Mouse (Mus musculus) neural tube, embryonic 14.5 days (tissue): ENCODE measurements at regions not wholly inside any gene's neighbourhood (a gene's known extent, or its start where the extent isn't known, plus 50 kb on each side); places are given as distances from the start of the nearest gene placed in this dataset.

ENCODE experiments used
- ATAC-seq: fragments of 200-750 bp; cut with Nextera tagmentation; 2 replicates; pipeline ENCODE4 v1.8.0; 2017; ENCODE audit warnings: low read depth, mild to moderate bottlenecking, moderate TSS enrichment, moderate library complexity
- H3K27ac ChIP-seq: fragments of 300-500 bp; sonication (generic); 2 replicates; pipeline ENCODE4 v1.5.1; 2014; ENCODE audit warnings: low read depth, mild to moderate bottlenecking, control low read depth, low read length, moderate library complexity, mixed read lengths
- H3K27me3 ChIP-seq: fragments of 300-500 bp; sonication (generic); 2 replicates; pipeline ENCODE4 v1.6.1; 2014; ENCODE audit warnings: low read length; ENCODE audit not compliant: control insufficient read depth, insufficient read depth
- H3K36me3 ChIP-seq: fragments of 300-500 bp; sonication (generic); 2 replicates; pipeline ENCODE4 v1.6.1; 2014; ENCODE audit warnings: low read length, mixed read lengths; ENCODE audit not compliant: control insufficient read depth, insufficient read depth
- H3K4me1 ChIP-seq: fragments of 300-500 bp; sonication (generic); 2 replicates; pipeline ENCODE4 v1.6.1; 2014; ENCODE audit warnings: low read length; ENCODE audit not compliant: control insufficient read depth, insufficient read depth
- H3K4me2 ChIP-seq: fragments of 300-500 bp; sonication (generic); 2 replicates; pipeline ENCODE4 v1.6.1; 2014; ENCODE audit warnings: mild to moderate bottlenecking, low read depth, low read length, control low read depth
- H3K4me3 ChIP-seq: fragments of 300-500 bp; sonication (generic); 2 replicates; pipeline ENCODE4 v1.5.1; 2014; ENCODE audit warnings: low read depth, low read length, control low read depth, mixed read lengths
- H3K9ac ChIP-seq: fragments of 300-500 bp; sonication (generic); replicated peaks from 2 replicates; pipeline ENCODE4 v1.6.1; 2014; ENCODE audit warnings: low read depth, mild to moderate bottlenecking, control low read depth, low read length, mixed read lengths
- H3K9me3 ChIP-seq: fragments of 300-500 bp; sonication (generic); 2 replicates; pipeline ENCODE4 v1.6.1; 2016; ENCODE audit warnings: low read length; ENCODE audit not compliant: control insufficient read depth
- WGBS: fragments of 180-500 bp; shearing (Covaris S2); extraction: QIAGEN DNeasy Blood & Tissue Kit; methylation state at CpG from one replicate; pipeline ENCODE4 v1.1.7; 2014; 5-methylcytosine and 5-hydroxymethylcytosine counted together

GRCm38 (mm10) chr6:93422906-93423305, 479.6 kb upstream of the Adamts9 start:
- Histone ChIP-seq H3K9me3 (no peaks in the 10 kb centered on the region), H3K27ac (no peak overlapping the region), H3K4me1 (no peaks in the 10 kb centered on the region), H3K9ac (no peak overlapping the region), H3K27me3 (no peaks in the 10 kb centered on the region), H3K36me3 (no peaks in the 10 kb centered on the region), H3K4me3 (no peak overlapping the region), H3K4me2 (no peak overlapping the region)
- ATAC-seq = no peak
- 86% methylated on average over 3 of the region's 3 CpGs for WGBS

- Histone ChIP-seq H3K9ac (no peak overlapping the region), H3K4me3 (no peak overlapping the region), H3K27ac (no peak overlapping the region), H3K4me2 (no peak overlapping the region), H3K27me3 (no peaks in the 10 kb centered on the region), H3K4me1 (no peaks in the 10 kb centered on the region), H3K9me3 (no peaks in the 10 kb centered on the region), H3K36me3 (no peaks in the 10 kb centered on the region)
- WGBS = 87% methylated on average over 4 of the region's 4 CpGs
- ATAC-seq = no peak
These were observed 479.0 kb upstream of the Adamts9 start for GRCm38 (mm10) chr6:93422253-93422652.

- no peaks in the 10 kb centered on the region for H3K9me3 ChIP-seq
- 83% methylated on average over 6 of the region's 6 CpGs for WGBS
- no peaks in the 10 kb centered on the region for H3K27me3 ChIP-seq
- H3K4me3 ChIP-seq = no peak overlapping the region
- H3K27ac ChIP-seq = no peak overlapping the region
- H3K4me2 ChIP-seq = no peak overlapping the region
- no peak for ATAC-seq
- H3K36me3 ChIP-seq = no peaks in the 10 kb centered on the region
- no peak overlapping the region for H3K9ac ChIP-seq
- no peaks in the 10 kb centered on the region for H3K4me1 ChIP-seq
These were observed 474.3 kb upstream of the Adamts9 start for GRCm38 (mm10) chr6:93417625-93418024.

- 59% methylated on average over 1 of the region's 1 CpGs for WGBS
- no peak overlapping the region for H3K4me3 ChIP-seq
- H3K4me1 ChIP-seq = no peaks in the 10 kb centered on the region
- H3K4me2 ChIP-seq = no peak overlapping the region
- no peaks in the 10 kb centered on the region for H3K9me3 ChIP-seq
- H3K36me3 ChIP-seq = no peaks in the 10 kb centered on the region
- no peak overlapping the region for H3K9ac ChIP-seq
- no peak overlapping the region for H3K27ac ChIP-seq
- no peak for ATAC-seq
- no peaks in the 10 kb centered on the region for H3K27me3 ChIP-seq
These were observed 472.7 kb upstream of the Adamts9 start for GRCm38 (mm10) chr6:93416006-93416405.

GRCm38 (mm10) chr6:93411077-93411452, 467.8 kb upstream of the Adamts9 start:
- no peaks in the 10 kb centered on the region for H3K4me1 ChIP-seq
- H3K36me3 ChIP-seq = no peaks in the 10 kb centered on the region
- ATAC-seq = no peak
- H3K27me3 ChIP-seq = no peaks in the 10 kb centered on the region
- no peak overlapping the region for H3K4me2 ChIP-seq
- whole genome bisulfite sequencing = 46% methylated on average over 3 of the region's 3 CpGs
- H3K9ac ChIP-seq = no peak overlapping the region
- H3K9me3 ChIP-seq = no peaks in the 10 kb centered on the region
- H3K4me3 ChIP-seq = no peak overlapping the region
- H3K27ac ChIP-seq = no peak overlapping the region

GRCm38 (mm10) chr6:93410416-93411076, 467.3 kb upstream of the Adamts9 start:
- no peaks in the 10 kb centered on the region for H3K9me3 ChIP-seq
- no peaks in the 10 kb centered on the region for H3K36me3 ChIP-seq
- no peak overlapping the region for H3K9ac ChIP-seq
- no peaks in the 10 kb centered on the region for H3K27me3 ChIP-seq
- 23% methylated on average over 5 of the region's 5 CpGs for WGBS
- H3K4me1 ChIP-seq = no peaks in the 10 kb centered on the region
- no peak overlapping the region for H3K4me3 ChIP-seq
- ATAC-seq = no peak
- no peak overlapping the region for H3K4me2 ChIP-seq
- no peak overlapping the region for H3K27ac ChIP-seq

- H3K36me3 ChIP-seq = no peaks in the 10 kb centered on the region
- no peak overlapping the region for H3K4me2 ChIP-seq
- no peak overlapping the region for H3K9ac ChIP-seq
- WGBS = 85% methylated on average over 2 of the region's 2 CpGs
- no peaks in the 10 kb centered on the region for H3K9me3 ChIP-seq
- no peak overlapping the region for H3K27ac ChIP-seq
- H3K4me3 ChIP-seq = no peak overlapping the region
- ATAC-seq = no peak
- no peaks in the 10 kb centered on the region for H3K4me1 ChIP-seq
- no peaks in the 10 kb centered on the region for H3K27me3 ChIP-seq
These were observed 455.3 kb upstream of the Adamts9 start for GRCm38 (mm10) chr6:93398551-93398950.

- no peak overlapping the region for H3K27ac ChIP-seq
- WGBS = 24% methylated on average over 5 of the region's 5 CpGs
- H3K4me1 ChIP-seq = no peaks in the 10 kb centered on the region
- H3K9me3 ChIP-seq = no peaks in the 10 kb centered on the region
- H3K9ac ChIP-seq = no peak overlapping the region
- no peaks in the 10 kb centered on the region for H3K27me3 ChIP-seq
- H3K36me3 ChIP-seq = no peaks in the 10 kb centered on the region
- H3K4me3 ChIP-seq = no peak overlapping the region
- no peak for ATAC-seq
- H3K4me2 ChIP-seq = no peak overlapping the region
These were observed 453.8 kb upstream of the Adamts9 start for GRCm38 (mm10) chr6:93397074-93397473.

GRCm38 (mm10) chr6:93395952-93396351, 452.7 kb upstream of the Adamts9 start:
- no peaks in the 10 kb centered on the region for H3K9me3 ChIP-seq
- no peaks in the 10 kb centered on the region for H3K4me1 ChIP-seq
- H3K4me2 ChIP-seq = no peak overlapping the region
- ATAC-seq = no peak
- WGBS = 23% methylated on average over 7 of the region's 7 CpGs
- H3K27me3 ChIP-seq = no peaks in the 10 kb centered on the region
- no peak overlapping the region for H3K27ac ChIP-seq
- no peak overlapping the region for H3K4me3 ChIP-seq
- no peaks in the 10 kb centered on the region for H3K36me3 ChIP-seq
- H3K9ac ChIP-seq = no peak overlapping the region
